Mouse (Mus musculus) embryonic facial prominence, embryonic 15.5 days (tissue): ENCODE results near the gene Zfp87. TPM values are rescaled to one million over a fixed set of nuclear protein-coding genes. Genes with fewer than 3 reads are reported as not detected.
A peak's percentile ranks its signal among the peaks of the same experiment; 100 is the strongest.

Source experiments
- ATAC-seq: fragments of 200-750 bp; cut with Nextera tagmentation; 2 replicates; pipeline ENCODE4 v1.8.0; 2017; ENCODE audit warnings: low read depth, moderate TSS enrichment; ENCODE audit not compliant: insufficient number of reproducible peaks, low FRiP score, low TSS enrichment
- H3K27ac ChIP-seq: fragments of 300-500 bp; sonication (generic); replicated peaks from 2 replicates; pipeline ENCODE4 v1.5.1; 2015; ENCODE audit warnings: mild to moderate bottlenecking, inconsistent platforms
- H3K27me3 ChIP-seq: fragments of 300-500 bp; sonication (generic); 2 replicates; pipeline ENCODE4 v1.6.1; 2015; ENCODE audit warnings: inconsistent platforms
- H3K36me3 ChIP-seq: fragments of 300-500 bp; sonication (generic); 2 replicates; pipeline ENCODE4 v1.6.1; 2015; ENCODE audit warnings: mild to moderate bottlenecking, inconsistent platforms
- H3K4me1 ChIP-seq: fragments of 300-500 bp; sonication (generic); 2 replicates; pipeline ENCODE4 v1.6.1; 2015; ENCODE audit warnings: inconsistent platforms
- H3K4me2 ChIP-seq: fragments of 300-500 bp; sonication (generic); replicated peaks from 2 replicates; pipeline ENCODE4 v1.6.1; 2015; ENCODE audit warnings: mild to moderate bottlenecking, inconsistent platforms
- H3K4me3 ChIP-seq: fragments of 300-500 bp; sonication (generic); replicated peaks from 2 replicates; pipeline ENCODE4 v1.5.1; 2015; ENCODE audit warnings: mild to moderate bottlenecking, inconsistent platforms
- H3K9ac ChIP-seq: fragments of 300-500 bp; sonication (generic); 2 replicates; pipeline ENCODE4 v1.6.1; 2015; ENCODE audit warnings: inconsistent platforms
- H3K9me3 ChIP-seq: fragments of 300-500 bp; sonication (generic); replicated peaks from 2 replicates; pipeline ENCODE4 v1.6.1; 2016; ENCODE audit warnings: inconsistent platforms
- WGBS: fragments of 180-500 bp; shearing (Covaris S2); methylation state at CpG from one replicate; pipeline ENCODE4 v1.1.7; 2015; 5-methylcytosine and 5-hydroxymethylcytosine counted together
- polyA plus RNA-seq: library from polyadenylated mRNA; unstranded; fragments of >200 nt; fragmentation: Nextera tagmentation; extraction: Ambion mirVana; gene quantifications from 2 replicates; pipeline ENCODE4 v1.2.1, GENCODE M21; 2015

Gene Zfp87
- polyA plus RNA-seq = 24.6 TPM in 2 replicates

- Histone ChIP-seq H3K4me3 (peak within 1 kb of the TSS; percentile 92), H3K27ac (peak within 1 kb of the TSS; percentile 81), H3K36me3 (peaks cover 7% of the 10 kb centered on the region), H3K4me1 (peaks cover 6% of the 10 kb centered on the region), H3K9me3 (no peaks in the 10 kb centered on the region), H3K9ac (peak within 1 kb of the TSS; percentile 79), H3K27me3 (no peaks in the 10 kb centered on the region), H3K4me2 (peak within 1 kb of the TSS; percentile 78)
- under 1% methylated on average over 27 of the region's 27 CpGs for WGBS
- ATAC-seq = peak; percentile 97
These were observed at the start of gene Zfp87, which contains the start of gene Gm26965 for GRCm38 (mm10) chr13:67525753-67526410. Zfp87 (minus strand) TSS chr13:67526177. Gm26965 (minus strand) TSS chr13:67526151.

DNA sequence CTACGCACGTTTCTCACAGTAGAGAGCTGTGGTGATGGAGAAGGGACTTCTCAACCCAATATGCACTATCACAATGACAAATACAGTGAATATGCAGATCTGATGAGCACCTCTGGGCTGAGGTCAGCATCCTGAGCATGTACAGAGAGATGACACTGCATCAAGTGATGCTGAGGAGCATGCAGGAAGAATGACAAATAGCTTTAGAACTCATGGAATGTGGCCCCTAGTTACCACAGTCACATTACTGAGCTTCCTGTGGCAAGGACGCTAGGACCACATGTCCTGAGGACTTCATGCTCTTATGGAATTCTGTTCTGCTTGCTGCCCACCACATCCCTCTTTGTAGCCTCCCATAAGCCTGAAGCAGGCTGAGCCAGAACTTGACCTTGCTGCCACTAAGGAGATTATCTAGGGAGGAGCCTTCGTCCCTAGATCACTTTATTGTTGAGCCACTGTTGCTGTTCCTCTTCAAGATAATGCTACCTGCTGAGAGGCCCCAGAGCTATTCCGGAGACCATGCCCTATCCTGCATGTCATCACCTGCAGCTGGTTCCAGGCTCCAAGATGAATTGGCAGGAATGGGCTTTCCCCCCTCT is 46.7 kb upstream of the Zfp87 start:
- Histone ChIP-seq H3K4me3 (no peak overlapping the region), H3K27ac (no peak overlapping the region), H3K9ac (no peak overlapping the region), H3K27me3 (no peaks in the 10 kb centered on the region), H3K9me3 (no peaks in the 10 kb centered on the region), H3K4me1 (no peaks in the 10 kb centered on the region), H3K36me3 (no peaks in the 10 kb centered on the region), H3K4me2 (no peak overlapping the region)
- 70% methylated on average over 5 of the region's 5 CpGs for WGBS
- no peak for ATAC-seq

DNA sequence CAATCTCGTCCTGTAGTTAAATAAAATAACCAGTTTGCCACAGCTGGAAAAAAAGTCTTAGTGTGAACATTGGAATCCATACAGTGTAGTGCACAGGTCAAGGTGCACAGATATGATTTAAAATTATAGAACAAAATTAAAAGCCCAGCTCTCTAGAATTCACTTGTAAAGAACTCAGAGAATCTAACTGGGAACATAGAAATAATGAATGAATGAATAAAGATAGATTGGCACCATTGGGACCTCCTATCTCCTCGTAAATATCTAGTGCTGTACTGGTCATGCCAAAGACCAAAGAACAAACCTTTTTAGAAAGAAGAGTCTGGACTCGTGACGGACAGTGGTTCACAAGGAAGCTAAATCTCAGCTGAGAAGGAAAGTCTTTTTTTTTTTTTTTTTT is 27.8 kb upstream of the Zfp87 start, which contains the start of gene Zfp748:
Gene Zfp748 (minus strand): TSS at position 101 of the 400 bp plus-strand sequence.
- H3K4me3 ChIP-seq = peak within 1 kb of the TSS; percentile 94
- peak within 1 kb of the TSS; percentile 59 for H3K4me2 ChIP-seq
- peaks cover 11% of the 10 kb centered on the region for H3K4me1 ChIP-seq
- H3K9ac ChIP-seq = peak within 1 kb of the TSS; percentile 81
- H3K27me3 ChIP-seq = no peaks in the 10 kb centered on the region
- WGBS = 71% methylated on average over 4 of the region's 4 CpGs
- ATAC-seq = no peak
- H3K27ac ChIP-seq = peak within 1 kb of the TSS; percentile 90
- H3K36me3 ChIP-seq = no peaks in the 10 kb centered on the region
- H3K9me3 ChIP-seq = no peaks in the 10 kb centered on the region

GRCm38 (mm10) chr13:67552505-67553346 is 26.7 kb upstream of the Zfp87 start:
- Histone ChIP-seq H3K4me3 (peak overlapping the region; percentile 94), H3K4me2 (peak overlapping the region; percentile 59), H3K27ac (peak overlapping the region; percentile 90), H3K4me1 (peaks cover 11% of the 10 kb centered on the region), H3K36me3 (no peaks in the 10 kb centered on the region), H3K9me3 (no peaks in the 10 kb centered on the region), H3K9ac (peak overlapping the region; percentile 81), H3K27me3 (no peaks in the 10 kb centered on the region)
- WGBS = under 1% methylated on average over 44 of the region's 44 CpGs
- ATAC-seq = peak; percentile 93

DNA sequence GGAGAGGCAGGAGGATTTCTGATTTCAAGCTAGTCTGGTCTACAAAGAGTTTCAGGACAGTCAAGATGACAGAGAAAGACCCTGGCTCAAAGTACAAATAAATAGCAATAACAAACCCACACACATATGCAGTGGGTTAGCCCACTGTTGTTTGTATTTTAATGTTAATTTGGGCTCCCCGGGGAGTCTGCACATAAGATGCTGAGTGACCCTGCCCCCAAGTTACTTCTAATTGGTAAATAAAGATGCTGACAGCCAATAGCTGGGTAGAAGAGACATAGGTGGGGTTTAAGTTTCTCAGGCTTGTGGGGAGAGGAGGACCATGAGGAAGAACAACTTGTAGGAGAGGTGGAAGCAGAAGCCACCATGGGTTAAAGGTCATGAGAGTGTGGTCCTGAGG is 20.0 kb upstream of the Zfp87 start:
- Histone ChIP-seq H3K36me3 (peaks cover 45% of the 10 kb centered on the region), H3K9ac (no peak overlapping the region), H3K4me1 (no peaks in the 10 kb centered on the region), H3K27me3 (no peaks in the 10 kb centered on the region), H3K9me3 (0 out of 2 replicates have a peak, but pooled peaks cover 6% of the 10 kb centered on the region), H3K4me2 (no peak overlapping the region), H3K4me3 (no peak overlapping the region), H3K27ac (no peak overlapping the region)
- 79% methylated on average over 1 of the region's 1 CpGs for WGBS
- ATAC-seq = no peak

DNA sequence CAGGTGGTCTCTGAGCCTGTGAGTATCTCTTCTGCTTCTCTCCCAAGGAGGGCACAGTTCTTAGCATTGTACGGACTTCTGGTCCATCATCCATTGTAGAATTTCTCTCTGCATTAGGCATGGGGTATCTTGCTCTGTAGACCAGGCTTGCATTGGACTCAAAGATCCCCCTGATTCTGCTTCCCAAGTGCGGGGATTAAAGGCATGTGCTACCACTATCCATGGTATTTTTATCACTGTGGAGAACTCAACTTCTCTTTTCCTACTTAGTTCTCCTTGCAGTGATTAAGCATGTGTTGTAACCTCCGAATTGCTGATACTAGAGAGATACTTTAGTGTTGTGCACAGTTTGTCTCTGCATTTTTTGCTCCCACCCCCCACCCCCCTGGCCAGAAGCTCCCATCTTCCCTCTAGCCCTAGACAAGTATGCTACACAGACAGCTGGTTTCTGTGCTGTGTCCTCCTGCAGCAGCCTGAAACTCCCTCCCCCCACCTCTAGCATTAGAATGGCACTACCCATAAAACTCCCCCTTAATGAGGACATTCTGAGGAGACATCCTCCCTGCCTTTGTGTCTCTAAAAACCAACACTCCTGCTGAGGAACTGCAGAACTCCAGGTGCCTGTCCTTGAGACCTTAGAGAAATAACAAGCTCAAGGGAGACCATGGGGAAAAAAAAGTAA is 1.2 kb upstream of the Zfp87 start:
- Histone ChIP-seq H3K4me1 (peaks cover 6% of the 10 kb centered on the region), H3K9me3 (no peaks in the 10 kb centered on the region), H3K36me3 (no peaks in the 10 kb centered on the region), H3K4me2 (no peak overlapping the region), H3K27ac (no peak overlapping the region), H3K27me3 (no peaks in the 10 kb centered on the region), H3K9ac (no peak overlapping the region), H3K4me3 (no peak overlapping the region)
- WGBS = 73% methylated on average over 3 of the region's 3 CpGs
- ATAC-seq = no peak

- no peak overlapping the region for H3K27ac ChIP-seq
- H3K4me3 ChIP-seq = no peak overlapping the region
- WGBS = 78% methylated on average over 1 of the region's 1 CpGs
- H3K27me3 ChIP-seq = no peaks in the 10 kb centered on the region
- H3K9ac ChIP-seq = no peak overlapping the region
- ATAC-seq = no peak
- H3K36me3 ChIP-seq = 0 out of 2 replicates have a peak, but pooled peaks cover 3% of the 10 kb centered on the region
- peak overlapping the region; percentile 69; the same call in 1 of the 2 replicates for H3K4me2 ChIP-seq
- H3K4me1 ChIP-seq = peaks cover 6% of the 10 kb centered on the region
- H3K9me3 ChIP-seq = no peaks in the 10 kb centered on the region
These were observed 25.1 kb downstream of the Zfp87 start for GRCm38 (mm10) chr13:67500908-67501307.

GRCm38 (mm10) chr13:67500084-67500719 is 25.8 kb downstream of the Zfp87 start, which contains the start of gene Zfp58:
Zfp58 (minus strand) TSS chr13:67500555.
- Histone ChIP-seq H3K9me3 (0 out of 2 replicates have a peak, but pooled peaks cover 1% of the 10 kb centered on the region), H3K36me3 (peaks cover 10% of the 10 kb centered on the region), H3K27me3 (no peaks in the 10 kb centered on the region), H3K9ac (peak within 1 kb of the TSS; percentile 66), H3K4me3 (peak within 1 kb of the TSS; percentile 81), H3K27ac (peak within 1 kb of the TSS; percentile 66), H3K4me2 (peak within 1 kb of the TSS; percentile 69), H3K4me1 (peaks cover 6% of the 10 kb centered on the region)
- ATAC-seq = peak; percentile 88
- under 1% methylated on average over 22 of the region's 22 CpGs for WGBS

DNA sequence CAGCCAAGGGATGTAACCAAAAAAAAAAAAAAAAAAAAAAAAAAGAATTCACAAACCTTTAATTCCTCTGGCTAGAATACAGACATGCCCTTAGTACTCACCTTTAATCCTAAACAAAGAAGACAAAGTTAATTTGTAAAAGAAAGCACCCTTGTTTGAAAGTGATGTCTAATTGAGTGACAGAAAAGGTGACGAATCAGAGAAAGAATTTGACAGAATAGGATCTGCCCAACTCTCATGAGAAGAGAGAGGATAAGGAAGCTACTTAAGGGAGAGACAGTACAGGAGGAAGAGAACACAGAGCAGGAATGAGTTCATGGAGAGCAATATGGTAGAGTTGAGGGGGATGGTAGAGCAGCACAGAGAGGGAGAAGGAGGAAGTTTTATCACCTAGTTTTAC is 30.3 kb downstream of the Zfp87 start:
- Histone ChIP-seq H3K4me3 (no peak overlapping the region), H3K9ac (no peak overlapping the region), H3K4me2 (no peak overlapping the region), H3K36me3 (peaks cover 51% of the 10 kb centered on the region), H3K4me1 (peaks cover 6% of the 10 kb centered on the region), H3K27ac (no peak overlapping the region), H3K27me3 (no peaks in the 10 kb centered on the region), H3K9me3 (peaks cover 35% of the 10 kb centered on the region)
- 94% methylated on average over 1 of the region's 1 CpGs for WGBS
- no peak for ATAC-seq

GRCm38 (mm10) chr13:67484424-67484811 is 41.6 kb downstream of the Zfp87 start:
- H3K27ac ChIP-seq = peak overlapping the region; percentile 58; the same call in 1 of the 2 replicates
- peak; percentile 52; the same call in 1 of the 2 replicates for ATAC-seq
- 32% methylated on average over 8 of the region's 8 CpGs for WGBS

More at GRCm38 (mm10) chr13:67484424-67484811, 41.6 kb downstream of the Zfp87 start:
- H3K27me3 ChIP-seq = no peaks in the 10 kb centered on the region
- peaks cover 21% of the 10 kb centered on the region for H3K36me3 ChIP-seq
- H3K4me2 ChIP-seq = peak overlapping the region; percentile 55
- H3K4me3 ChIP-seq = peak overlapping the region; percentile 68
- no peaks in the 10 kb centered on the region for H3K9me3 ChIP-seq
- H3K9ac ChIP-seq = peak overlapping the region; percentile 55; the same call in 1 of the 2 replicates
- H3K4me1 ChIP-seq = peaks cover 4% of the 10 kb centered on the region
